Mouse (Mus musculus): Measurements from ENCODE around the gene Mettl26. TPM values are rescaled to one million over a fixed set of nuclear protein-coding genes. Genes with fewer than 3 reads are reported as not detected.

Gene Mettl26
- polyA plus RNA-seq, 1 experiment from 2014 or later, result 57.1 TPM

- no peak for ATAC-seq (ENCODE audit: insufficient read depth, low FRiP score)
- 84% methylated on average over 4 of the region's 4 CpGs for WGBS
These were observed 36.9 kb downstream of the Mettl26 start for GRCm38 (mm10) chr17:25911816-25912215.

GRCm38 (mm10) chr17:25913186-25913876 lies 38.5 kb downstream of the Mettl26 start:
- Histone ChIP-seq H3K4me3 (replicated peaks; ENCODE audit: low read length) (no peak overlapping the region), H3K36me3 (ENCODE audit: control insufficient read depth, insufficient read depth, low read length) (no peaks in the 10 kb centered on the region), H3K27me3 (ENCODE audit: control insufficient read depth, insufficient read depth, low read length) (no peaks in the 10 kb centered on the region), H3K27ac (ENCODE audit: low read length) (peak overlapping the region; percentile 0; the same call in 1 of the 2 replicates), H3K4me2 (ENCODE audit: low read depth, low read length) (no peak overlapping the region), H3K4me1 (ENCODE audit: control insufficient read depth, insufficient read depth, low read length) (peaks cover 17% of the 10 kb centered on the region), H3K9ac (ENCODE audit: low read length) (no peak overlapping the region), H3K9me3 (replicated peaks; ENCODE audit: control insufficient read depth, low read length) (no peaks in the 10 kb centered on the region)
- 78% methylated on average over 14 of the region's 14 CpGs for WGBS
- no peak for ATAC-seq (ENCODE audit: insufficient read depth, low FRiP score)

More at GRCm38 (mm10) chr17:25911816-25912215, 36.9 kb downstream of the Mettl26 start:
- Histone ChIP-seq H3K9me3 (replicated peaks; ENCODE audit: control insufficient read depth, low read length) (no peaks in the 10 kb centered on the region), H3K4me1 (ENCODE audit: control insufficient read depth, insufficient read depth, low read length) (peaks cover 7% of the 10 kb centered on the region), H3K4me3 (replicated peaks; ENCODE audit: low read length) (no peak overlapping the region), H3K36me3 (ENCODE audit: control insufficient read depth, insufficient read depth, low read length) (no peaks in the 10 kb centered on the region), H3K27ac (ENCODE audit: low read length) (no peak overlapping the region), H3K9ac (ENCODE audit: low read length) (no peak overlapping the region), H3K4me2 (ENCODE audit: low read depth, low read length) (no peak overlapping the region), H3K27me3 (ENCODE audit: control insufficient read depth, insufficient read depth, low read length) (no peaks in the 10 kb centered on the region)

GRCm38 (mm10) chr17:25913877-25914275 lies 39.0 kb downstream of the Mettl26 start:
- Histone ChIP-seq H3K27ac (ENCODE audit: low read length) (peak overlapping the region; percentile 0; the same call in 1 of the 2 replicates), H3K4me2 (ENCODE audit: low read depth, low read length) (no peak overlapping the region)

GRCm38 (mm10) chr17:25914295-25914694 lies 39.4 kb downstream of the Mettl26 start:
- 66% methylated on average over 4 of the region's 4 CpGs for WGBS
- 0 out of 2 replicates have a peak overlapping the region, but pooled peaks have one; percentile 0 for H3K27ac ChIP-seq (ENCODE audit: low read length)
- no peak overlapping the region for H3K4me3 ChIP-seq (replicated peaks; ENCODE audit: low read length)
- no peaks in the 10 kb centered on the region for H3K9me3 ChIP-seq (replicated peaks; ENCODE audit: control insufficient read depth, low read length)
- H3K4me2 ChIP-seq (ENCODE audit: low read depth, low read length), result no peak overlapping the region
- ATAC-seq (ENCODE audit: insufficient read depth, low FRiP score), result no peak
- H3K36me3 ChIP-seq (ENCODE audit: control insufficient read depth, insufficient read depth, low read length), result no peaks in the 10 kb centered on the region
- peaks cover 22% of the 10 kb centered on the region for H3K4me1 ChIP-seq (ENCODE audit: control insufficient read depth, insufficient read depth, low read length)
- H3K27me3 ChIP-seq (ENCODE audit: control insufficient read depth, insufficient read depth, low read length), result no peaks in the 10 kb centered on the region
- no peak overlapping the region for H3K9ac ChIP-seq (ENCODE audit: low read length)

More at GRCm38 (mm10) chr17:25913877-25914275, 39.0 kb downstream of the Mettl26 start:
- 56% methylated on average over 1 of the region's 1 CpGs for WGBS
- H3K36me3 ChIP-seq (ENCODE audit: control insufficient read depth, insufficient read depth, low read length), result no peaks in the 10 kb centered on the region
- H3K4me3 ChIP-seq (replicated peaks; ENCODE audit: low read length), result no peak overlapping the region
- peaks cover 22% of the 10 kb centered on the region for H3K4me1 ChIP-seq (ENCODE audit: control insufficient read depth, insufficient read depth, low read length)
- ATAC-seq (ENCODE audit: insufficient read depth, low FRiP score), result no peak
- no peaks in the 10 kb centered on the region for H3K27me3 ChIP-seq (ENCODE audit: control insufficient read depth, insufficient read depth, low read length)
- no peak overlapping the region for H3K9ac ChIP-seq (ENCODE audit: low read length)
- no peaks in the 10 kb centered on the region for H3K9me3 ChIP-seq (replicated peaks; ENCODE audit: control insufficient read depth, low read length)

- H3K4me1 ChIP-seq (ENCODE audit: control insufficient read depth, insufficient read depth, low read length), result peaks cover 22% of the 10 kb centered on the region
- H3K4me3 ChIP-seq (replicated peaks; ENCODE audit: low read length), result no peak overlapping the region
- WGBS, result 62% methylated on average over 8 of the region's 8 CpGs
- H3K36me3 ChIP-seq (ENCODE audit: control insufficient read depth, insufficient read depth, low read length), result no peaks in the 10 kb centered on the region
- no peaks in the 10 kb centered on the region for H3K9me3 ChIP-seq (replicated peaks; ENCODE audit: control insufficient read depth, low read length)
- no peak for ATAC-seq (ENCODE audit: insufficient read depth, low FRiP score)
- H3K9ac ChIP-seq (ENCODE audit: low read length), result peak overlapping the region; percentile 2; the same call in 1 of the 2 replicates
- H3K27me3 ChIP-seq (ENCODE audit: control insufficient read depth, insufficient read depth, low read length), result no peaks in the 10 kb centered on the region
- peak overlapping the region; percentile 81 for H3K4me2 ChIP-seq (ENCODE audit: low read depth, low read length)
- peak overlapping the region; percentile 82 for H3K27ac ChIP-seq (ENCODE audit: low read length)
These were observed 42.2 kb downstream of the Mettl26 start for GRCm38 (mm10) chr17:25916931-25917647.

GRCm38 (mm10) chr17:25918037-25918750 lies 43.3 kb downstream of the Mettl26 start:
- 78% methylated on average over 9 of the region's 9 CpGs for WGBS
- H3K9me3 ChIP-seq (replicated peaks; ENCODE audit: control insufficient read depth, low read length), result no peaks in the 10 kb centered on the region
- peak overlapping the region; percentile 90 for H3K9ac ChIP-seq (ENCODE audit: low read length)
- no peaks in the 10 kb centered on the region for H3K27me3 ChIP-seq (ENCODE audit: control insufficient read depth, insufficient read depth, low read length)
- no peaks in the 10 kb centered on the region for H3K36me3 ChIP-seq (ENCODE audit: control insufficient read depth, insufficient read depth, low read length)
- peaks cover 22% of the 10 kb centered on the region for H3K4me1 ChIP-seq (ENCODE audit: control insufficient read depth, insufficient read depth, low read length)
- H3K4me2 ChIP-seq (ENCODE audit: low read depth, low read length), result peak overlapping the region; percentile 81
- H3K27ac ChIP-seq (ENCODE audit: low read length), result peak overlapping the region; percentile 82
- no peak for ATAC-seq (ENCODE audit: insufficient read depth, low FRiP score)
- H3K4me3 ChIP-seq (replicated peaks; ENCODE audit: low read length), result peak overlapping the region; percentile 91

GRCm38 (mm10) chr17:25919144-25919785 lies 44.4 kb downstream of the Mettl26 start, which contains the start of gene Rab40c:
Gene Rab40c, minus strand, starts transcription at chr17:25919727.
- Histone ChIP-seq H3K4me3 (replicated peaks; ENCODE audit: low read length) (peak within 1 kb of the TSS; percentile 91), H3K4me1 (ENCODE audit: control insufficient read depth, insufficient read depth, low read length) (peaks cover 18% of the 10 kb centered on the region), H3K27ac (ENCODE audit: low read length) (peak within 1 kb of the TSS; percentile 98), H3K27me3 (ENCODE audit: control insufficient read depth, insufficient read depth, low read length) (no peaks in the 10 kb centered on the region), H3K9ac (ENCODE audit: low read length) (peak within 1 kb of the TSS; percentile 90), H3K36me3 (ENCODE audit: control insufficient read depth, insufficient read depth, low read length) (no peaks in the 10 kb centered on the region), H3K9me3 (replicated peaks; ENCODE audit: control insufficient read depth, low read length) (no peaks in the 10 kb centered on the region), H3K4me2 (ENCODE audit: low read depth, low read length) (peak within 1 kb of the TSS; percentile 81)
- under 1% methylated on average over 77 of the region's 78 CpGs for WGBS
- ATAC-seq (ENCODE audit: insufficient read depth, low FRiP score), result no peak

- Histone ChIP-seq H3K4me2 (ENCODE audit: low read depth, low read length) (peak overlapping the region; percentile 63), H3K27ac (ENCODE audit: low read length) (peak overlapping the region; percentile 98), H3K4me3 (replicated peaks; ENCODE audit: low read length) (peak overlapping the region; percentile 91), H3K9me3 (replicated peaks; ENCODE audit: control insufficient read depth, low read length) (no peaks in the 10 kb centered on the region), H3K27me3 (ENCODE audit: control insufficient read depth, insufficient read depth, low read length) (no peaks in the 10 kb centered on the region), H3K9ac (ENCODE audit: low read length) (peak overlapping the region; percentile 71), H3K4me1 (ENCODE audit: control insufficient read depth, insufficient read depth, low read length) (peaks cover 18% of the 10 kb centered on the region), H3K36me3 (ENCODE audit: control insufficient read depth, insufficient read depth, low read length) (no peaks in the 10 kb centered on the region)
- peak; percentile 97 for ATAC-seq (ENCODE audit: insufficient read depth, low FRiP score)
- under 1% methylated on average over 40 of the region's 40 CpGs for WGBS
These were observed 45.1 kb downstream of the Mettl26 start for GRCm38 (mm10) chr17:25919786-25920642.

Measured in stomach, embryonic 16.5 days (tissue).